28 mouse cellular contexts compared by ENCODE assay signal in the genomic region with DNA sequence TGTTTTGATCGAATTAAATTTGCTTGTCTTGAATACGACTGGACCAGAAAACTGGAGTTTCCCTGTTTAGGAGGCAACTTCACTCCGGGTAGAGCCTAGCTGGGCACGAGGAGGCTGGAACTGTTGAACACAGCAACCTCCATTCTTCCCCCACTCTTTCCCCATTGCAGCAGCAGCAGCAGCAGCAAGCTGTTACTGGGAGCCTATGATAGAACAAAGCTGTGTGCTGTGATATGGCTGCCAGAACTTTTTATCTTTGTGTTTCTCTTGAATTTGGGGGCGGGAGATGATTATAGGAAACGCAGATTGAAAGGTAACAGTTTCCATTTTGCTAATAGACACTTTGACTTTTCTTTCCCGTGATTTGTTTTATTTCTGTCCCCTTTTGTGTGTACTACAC.
DNase-seq lines count a peak whose midpoint lies in the region; ATAC-seq and TF ChIP-seq lines count a peak whose summit lies in the region.
"Had no signal": no experiment of that assay in that cellular context is flagged by ENCODE, and none has a peak within 500 bp of the region (broad histone marks: within the 10 kb centered on the region; RNA-seq: fewer than 3 reads in every experiment).

No protein-coding gene starts in this region.

- TF ChIP-seq EP300 in lung, postnatal 0 days (IDR thresholded peaks at IDR 0.05), result no peak

- H3K4me2 ChIP-seq in kidney, embryonic 15.5 days, result no peak overlapping the region
- no peak overlapping the region for H3K4me2 ChIP-seq in lung, postnatal 0 days (replicated peaks; ENCODE audit: low read depth, low read length)
- H3K4me2 ChIP-seq: forebrain, embryonic 12.5 days; heart, embryonic 12.5 days; hindbrain, embryonic 13.5 days; limb, embryonic 13.5 days; liver, embryonic 11.5 days; midbrain, embryonic 13.5 days; neural tube, embryonic 13.5 days had no signal

- peaks cover 63% of the 10 kb centered on the region for H3K4me1 ChIP-seq in kidney, embryonic 15.5 days
- no peaks in the 10 kb centered on the region for H3K4me1 ChIP-seq in kidney, adult 2 months (ENCODE audit: control insufficient read depth, insufficient read depth, low read length)
- peaks cover 6% of the 10 kb centered on the region; the same call in 1 of the 2 replicates for H3K4me1 ChIP-seq in lung, postnatal 0 days (ENCODE audit: insufficient read depth, low read depth, low read length)

- no peaks in the 10 kb centered on the region for H3K36me3 ChIP-seq in kidney, embryonic 15.5 days
- H3K36me3 ChIP-seq in kidney, adult 2 months (ENCODE audit: control insufficient read depth, insufficient read depth, low read length), result no peaks in the 10 kb centered on the region
- no peaks in the 10 kb centered on the region for H3K36me3 ChIP-seq in lung, postnatal 0 days (ENCODE audit: insufficient read depth, low read length)
- H3K36me3 ChIP-seq: forebrain, embryonic 12.5 days; G1E; heart, embryonic 12.5 days; hindbrain, embryonic 13.5 days; limb, embryonic 13.5 days; midbrain, embryonic 13.5 days; neural tube, embryonic 13.5 days had no signal

- no peak for ATAC-seq in kidney, embryonic 15.5 days (replicated peaks; ENCODE audit: low FRiP score)
- ATAC-seq in lung, postnatal 0 days, result peak; percentile 56; the same call in 1 of the 2 replicates
- ATAC-seq: intestine, postnatal 0 days; midbrain, embryonic 13.5 days had no signal

- no peak for TF ChIP-seq POLR2A in kidney, adult 2 months (IDR thresholded peaks at IDR 0.05; ENCODE audit: low read depth, low read length)

- TF ChIP-seq CTCF in kidney, adult 2 months (conservative IDR thresholded peaks at IDR 0.05; ENCODE audit: insufficient read depth, insufficient read length, low read depth, low read length), result no peak
- TF ChIP-seq CTCF in layer of hippocampus, adult 2 months (conservative IDR thresholded peaks at IDR 0.05), result no peak
- TF ChIP-seq CTCF in lung, postnatal 0 days (IDR thresholded peaks at IDR 0.05), result no peak

- H3K9ac ChIP-seq in kidney, embryonic 15.5 days, result no peak overlapping the region
- H3K9ac ChIP-seq in lung, postnatal 0 days (replicated peaks; ENCODE audit: low read depth), result no peak overlapping the region
- H3K9ac ChIP-seq: forebrain, embryonic 12.5 days; heart, embryonic 12.5 days; hindbrain, embryonic 13.5 days; limb, embryonic 13.5 days; midbrain, embryonic 13.5 days; neural tube, embryonic 13.5 days had no signal

- H3K27me3 ChIP-seq in kidney, embryonic 15.5 days, result no peaks in the 10 kb centered on the region
- no peaks in the 10 kb centered on the region for H3K27me3 ChIP-seq in kidney, adult 2 months (replicated peaks; ENCODE audit: control insufficient read depth, insufficient read depth, low read length)
- no peaks in the 10 kb centered on the region for H3K27me3 ChIP-seq in lung, postnatal 0 days (replicated peaks; ENCODE audit: insufficient read depth, low read length)
- H3K27me3 ChIP-seq: forebrain, embryonic 12.5 days; heart, embryonic 12.5 days; hindbrain, embryonic 13.5 days; midbrain, embryonic 13.5 days; neural tube, embryonic 13.5 days had no signal

- DNase-seq in heart, adult 11 months, result peak; percentile 88
- DNase-seq in heart, postnatal 4 days, result no peak
- DNase-seq in kidney, adult 2 months, result no peak
- DNase-seq in layer of hippocampus, adult 2 months (ENCODE audit: low spot score in 2 of 2), result no peak
- no peak for DNase-seq in layer of hippocampus, postnatal 25 days (ENCODE audit: extremely low spot score in 1 of 2, low spot score in 1 of 2)
- peak; percentile 64 for DNase-seq in lung, postnatal 0 days (ENCODE audit: low spot score)
- DNase-seq in lung, postnatal 10 days, result no peak
- DNase-seq: adrenal gland, adult 8-10 months; cerebellum, adult 11 months; cerebellum, adult 9-10 months; embryo, embryonic 11 days; gastrocnemius, postnatal 10 days; kidney, postnatal 14 days; right cerebral cortex, postnatal 4 days; thymus, adult 2 months; thymus, postnatal 36 days had no signal

- no peaks in the 10 kb centered on the region for H3K9me3 ChIP-seq in kidney, embryonic 15.5 days (replicated peaks)
- H3K9me3 ChIP-seq in lung, postnatal 0 days (ENCODE audit: low read length), result no peaks in the 10 kb centered on the region
- H3K9me3 ChIP-seq: forebrain, embryonic 12.5 days; G1E; heart, embryonic 12.5 days; hindbrain, embryonic 13.5 days; limb, embryonic 13.5 days; midbrain, embryonic 13.5 days; neural tube, embryonic 13.5 days had no signal

- no peak overlapping the region for H3K4me3 ChIP-seq in kidney, embryonic 15.5 days (replicated peaks)
- no peak overlapping the region for H3K4me3 ChIP-seq in kidney, adult 2 months (ENCODE audit: insufficient read depth, low read depth, low read length)
- no peak overlapping the region for H3K4me3 ChIP-seq in layer of hippocampus, adult 2 months
- H3K4me3 ChIP-seq in lung, postnatal 0 days (ENCODE audit: low read depth, low read length), result no peak overlapping the region
- H3K4me3 ChIP-seq: erythroblast, embryonic 14.5 days; forebrain, embryonic 12.5 days; heart, embryonic 12.5 days; hindbrain, embryonic 13.5 days; limb, embryonic 13.5 days; midbrain, embryonic 13.5 days; neural tube, embryonic 13.5 days had no signal

- 72% methylated on average over 7 of the region's 7 CpGs for WGBS in kidney, embryonic 15.5 days
- 82% methylated on average over 7 of the region's 7 CpGs for WGBS in kidney, adult 2 months
- WGBS in lung, postnatal 0 days, result 52% methylated on average over 7 of the region's 7 CpGs

- H3K27ac ChIP-seq in kidney, embryonic 15.5 days, result peak overlapping the region; percentile 18; the same call in 1 of the 2 replicates
- no peak overlapping the region for H3K27ac ChIP-seq in kidney, adult 2 months (ENCODE audit: insufficient read depth, low read depth, low read length)
- H3K27ac ChIP-seq in layer of hippocampus, adult 2 months, result peak overlapping the region; percentile 49; the same call in 1 of the 2 replicates
- no peak overlapping the region for H3K27ac ChIP-seq in lung, postnatal 0 days (ENCODE audit: low read length)
- H3K27ac ChIP-seq: forebrain, embryonic 12.5 days; hindbrain, embryonic 13.5 days; limb, embryonic 13.5 days; macrophage; midbrain, embryonic 13.5 days; neural tube, embryonic 13.5 days had no signal

Comparison
In these comparisons a context has a peak if more than half of its experiments do, and no peak if none do; other contexts are left out.
1. DNase-seq: peak in heart, adult 11 months (single experiment) and lung, postnatal 0 days (single experiment); none in heart, postnatal 4 days (single experiment), kidney, adult 2 months (single experiment), layer of hippocampus, adult 2 months (0 of 2), layer of hippocampus, postnatal 25 days (0 of 2) and lung, postnatal 10 days (single experiment).
2. H3K27ac ChIP-seq: peak in kidney, embryonic 15.5 days (single experiment) and layer of hippocampus, adult 2 months (single experiment); none in kidney, adult 2 months (single experiment) and lung, postnatal 0 days (single experiment).